Mouse (Mus musculus): ENCODE measurements at regions not wholly inside any gene's neighbourhood (a gene's known extent, or its start where the extent isn't known, plus 50 kb on each side); places are given as distances from the start of the nearest gene placed in this dataset.

DNA sequence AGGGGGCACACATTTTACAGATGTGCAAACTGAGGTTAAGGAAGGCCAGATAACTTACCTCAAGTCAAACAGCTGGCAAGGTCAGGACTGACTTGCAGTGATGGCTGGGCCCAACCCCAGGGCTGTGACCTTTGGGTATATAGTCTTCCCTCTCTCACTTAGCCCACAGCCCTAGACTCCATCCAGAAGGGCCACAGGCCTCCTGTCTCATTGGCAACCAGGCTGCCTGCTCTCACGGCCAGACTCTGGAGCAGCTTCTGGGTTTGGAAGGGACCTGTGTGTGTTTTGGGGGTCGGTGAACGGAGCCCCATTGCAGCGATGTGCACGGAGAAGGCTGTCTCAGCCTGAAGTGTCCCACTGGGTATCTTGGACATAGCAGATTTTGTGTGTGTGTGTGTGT lies 70.2 kb upstream of the Wnt7b start:
- H3K27me3 ChIP-seq (ENCODE audit: control insufficient read depth, insufficient read depth, low read length) = no peaks in the 10 kb centered on the region
- H3K9ac ChIP-seq (replicated peaks; ENCODE audit: low read depth, low read length) = peak overlapping the region; percentile 89; the same call in 1 of the 2 replicates
- ATAC-seq (ENCODE audit: insufficient read depth, low read depth) (no peak), DNase-seq (ENCODE audit: low spot score) (no peak)
- TF ChIP-seq EP300 (IDR thresholded peaks at IDR 0.05; ENCODE audit: low read depth) (no peak), CTCF (IDR thresholded peaks at IDR 0.05; ENCODE audit: low read depth) (no peak)
- H3K4me1 ChIP-seq (ENCODE audit: control insufficient read depth, insufficient read depth) = peaks cover 18% of the 10 kb centered on the region; the same call in 1 of the 2 replicates
- no peaks in the 10 kb centered on the region for H3K36me3 ChIP-seq (replicated peaks; ENCODE audit: control insufficient read depth, insufficient read depth, low read length)
- H3K27ac ChIP-seq (ENCODE audit: low read depth) = peak overlapping the region; percentile 99
- no peak overlapping the region for H3K4me3 ChIP-seq (ENCODE audit: low read depth, low read length)
- H3K9me3 ChIP-seq (replicated peaks; ENCODE audit: control insufficient read depth, low read length) = no peaks in the 10 kb centered on the region
- H3K4me2 ChIP-seq (ENCODE audit: low read depth, low read length) = no peak overlapping the region
- 85% methylated on average over 5 of the region's 5 CpGs for WGBS

DNA sequence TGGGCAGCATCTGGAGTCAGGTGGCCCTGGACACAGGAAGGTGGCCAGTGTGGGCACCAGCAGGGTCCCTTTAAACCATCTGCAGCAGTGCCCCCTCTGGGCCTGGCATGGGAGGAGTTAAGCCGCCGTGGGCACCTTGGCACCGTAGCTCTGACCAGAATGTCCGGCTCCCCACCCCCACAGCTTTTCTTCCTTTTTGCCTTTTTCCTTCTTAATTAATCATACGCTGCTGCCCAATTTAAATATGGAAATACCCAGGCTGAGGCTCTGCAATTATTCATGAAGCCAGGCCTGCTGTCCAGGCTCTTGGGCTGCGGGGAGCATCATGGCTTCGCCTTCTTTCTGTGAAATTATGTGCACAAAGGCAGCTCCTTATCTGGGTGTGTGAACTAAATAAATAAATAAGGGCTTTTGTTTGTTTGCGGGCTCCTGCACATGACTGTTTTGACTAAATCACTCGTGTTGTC lies 70.6 kb upstream of the Wnt7b start:
- ATAC-seq (ENCODE audit: insufficient read depth, low read depth) = no peak
- H3K27me3 ChIP-seq (ENCODE audit: control insufficient read depth, insufficient read depth, low read length) = no peaks in the 10 kb centered on the region
- peak overlapping the region; percentile 99 for H3K27ac ChIP-seq (ENCODE audit: low read depth)
- H3K4me1 ChIP-seq (ENCODE audit: control insufficient read depth, insufficient read depth) = peaks cover 14% of the 10 kb centered on the region; the same call in 1 of the 2 replicates
- no peaks in the 10 kb centered on the region for H3K9me3 ChIP-seq (replicated peaks; ENCODE audit: control insufficient read depth, low read length)
- WGBS = 38% methylated on average over 9 of the region's 9 CpGs
- TF ChIP-seq CTCF (IDR thresholded peaks at IDR 0.05; ENCODE audit: low read depth) (no peak), EP300 (IDR thresholded peaks at IDR 0.05; ENCODE audit: low read depth) (no peak)
- H3K4me2 ChIP-seq (ENCODE audit: low read depth, low read length) = peak overlapping the region; percentile 90
- no peaks in the 10 kb centered on the region for H3K36me3 ChIP-seq (replicated peaks; ENCODE audit: control insufficient read depth, insufficient read depth, low read length)
- H3K4me3 ChIP-seq (ENCODE audit: low read depth, low read length) = peak overlapping the region; percentile 57
- DNase-seq (ENCODE audit: low spot score) = no peak
- H3K9ac ChIP-seq (replicated peaks; ENCODE audit: low read depth, low read length) = peak overlapping the region; percentile 89

DNA sequence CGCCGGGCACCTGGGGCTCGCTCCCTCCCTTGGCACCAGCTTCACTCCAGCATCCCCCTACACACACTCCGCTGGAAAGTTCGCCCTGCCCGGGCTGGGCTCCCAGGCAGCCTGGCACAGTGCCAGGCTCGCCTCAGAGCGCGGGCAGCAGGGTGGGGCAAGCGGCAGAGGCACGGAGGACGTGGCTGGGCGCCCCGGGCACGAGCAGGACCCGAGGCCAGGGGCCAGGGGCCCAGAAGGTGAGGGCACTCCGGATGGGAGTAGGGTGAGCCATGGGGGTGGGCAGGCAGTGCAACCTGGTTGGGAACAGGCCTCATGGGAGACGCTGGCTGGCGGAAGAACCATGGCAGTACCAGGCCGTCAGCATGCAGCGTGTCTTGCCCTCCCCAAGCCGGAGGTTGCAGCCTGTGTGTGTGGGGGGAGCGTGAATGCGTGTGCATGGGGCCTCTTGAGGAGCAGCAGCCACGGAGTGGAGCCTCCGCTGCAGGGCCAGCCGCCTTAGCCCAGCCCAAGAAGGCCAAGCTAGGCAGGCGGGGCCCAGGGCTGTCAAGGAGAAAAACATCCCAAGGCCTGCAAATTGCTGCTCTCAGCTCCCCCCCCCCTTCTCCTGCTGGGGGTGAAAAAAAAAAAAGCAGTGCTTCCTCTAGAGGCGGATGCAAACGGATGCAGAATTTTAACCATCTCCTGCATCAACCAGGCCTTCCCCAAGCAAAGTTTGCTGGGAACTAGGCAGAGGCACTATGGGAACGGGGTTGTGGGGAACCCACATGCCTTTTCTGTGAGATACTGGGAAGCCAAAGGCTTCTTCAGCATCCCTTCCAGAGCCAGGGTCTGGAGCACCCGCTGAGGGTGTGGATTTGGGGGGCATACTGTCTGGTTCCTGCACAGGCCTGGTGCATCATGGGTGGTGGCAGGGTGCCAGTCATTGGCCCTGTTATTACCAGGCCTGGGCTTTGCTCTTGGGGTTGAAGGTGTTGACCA lies 71.4 kb upstream of the Wnt7b start:
- TF ChIP-seq EP300 (IDR thresholded peaks at IDR 0.05; ENCODE audit: low read depth) (peak; percentile 57), CTCF (IDR thresholded peaks at IDR 0.05; ENCODE audit: low read depth) (peak; percentile 19; the same call in 1 of the 2 replicates)
- H3K4me1 ChIP-seq (ENCODE audit: control insufficient read depth, insufficient read depth) = peaks cover 14% of the 10 kb centered on the region; the same call in 1 of the 2 replicates
- no peaks in the 10 kb centered on the region for H3K36me3 ChIP-seq (replicated peaks; ENCODE audit: control insufficient read depth, insufficient read depth, low read length)
- H3K4me2 ChIP-seq (ENCODE audit: low read depth, low read length) = peak overlapping the region; percentile 90
- DNase-seq (ENCODE audit: low spot score) (peak; percentile 88), ATAC-seq (ENCODE audit: insufficient read depth, low read depth) (peak; percentile 86)
- H3K27me3 ChIP-seq (ENCODE audit: control insufficient read depth, insufficient read depth, low read length) = no peaks in the 10 kb centered on the region
- WGBS = 5% methylated on average over 32 of the region's 32 CpGs
- peak overlapping the region; percentile 57 for H3K4me3 ChIP-seq (ENCODE audit: low read depth, low read length)
- H3K9me3 ChIP-seq (replicated peaks; ENCODE audit: control insufficient read depth, low read length) = no peaks in the 10 kb centered on the region
- H3K27ac ChIP-seq (ENCODE audit: low read depth) = peak overlapping the region; percentile 99
- peak overlapping the region; percentile 89 for H3K9ac ChIP-seq (replicated peaks; ENCODE audit: low read depth, low read length)

DNA sequence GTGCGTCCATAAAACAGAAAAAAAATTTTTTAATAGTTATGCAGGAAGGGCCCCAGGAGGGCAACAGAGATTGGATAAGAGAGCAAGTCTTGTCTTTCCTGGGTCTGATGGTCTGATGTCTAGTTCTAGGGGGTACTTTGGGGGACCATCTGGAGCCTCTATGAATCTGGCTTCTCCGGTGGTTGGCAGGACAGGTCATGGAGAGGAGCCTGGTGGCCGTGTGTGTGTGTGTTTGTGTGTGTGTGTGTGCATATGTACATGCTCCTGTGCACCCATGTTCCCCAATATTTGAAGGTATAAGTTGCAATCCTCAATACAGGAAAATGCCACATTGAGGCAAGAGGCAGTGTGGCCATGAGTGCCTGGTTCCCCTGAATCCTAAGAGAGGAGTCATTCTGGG lies 72.5 kb upstream of the Wnt7b start:
- WGBS = 89% methylated on average over 3 of the region's 3 CpGs
- no peak for ATAC-seq (ENCODE audit: insufficient read depth, low read depth)
- H3K4me3 ChIP-seq (ENCODE audit: low read depth, low read length) = no peak overlapping the region
- H3K27ac ChIP-seq (ENCODE audit: low read depth) = peak overlapping the region; percentile 99
- H3K36me3 ChIP-seq (replicated peaks; ENCODE audit: control insufficient read depth, insufficient read depth, low read length) = no peaks in the 10 kb centered on the region
- TF ChIP-seq EP300 (IDR thresholded peaks at IDR 0.05; ENCODE audit: low read depth) (no peak), CTCF (IDR thresholded peaks at IDR 0.05; ENCODE audit: low read depth) (no peak)
- H3K9ac ChIP-seq (replicated peaks; ENCODE audit: low read depth, low read length) = no peak overlapping the region
- H3K4me2 ChIP-seq (ENCODE audit: low read depth, low read length) = peak overlapping the region; percentile 90; the same call in 1 of the 2 replicates
- no peak for DNase-seq (ENCODE audit: low spot score)
- peaks cover 14% of the 10 kb centered on the region; the same call in 1 of the 2 replicates for H3K4me1 ChIP-seq (ENCODE audit: control insufficient read depth, insufficient read depth)
- H3K27me3 ChIP-seq (ENCODE audit: control insufficient read depth, insufficient read depth, low read length) = no peaks in the 10 kb centered on the region
- no peaks in the 10 kb centered on the region for H3K9me3 ChIP-seq (replicated peaks; ENCODE audit: control insufficient read depth, low read length)

DNA sequence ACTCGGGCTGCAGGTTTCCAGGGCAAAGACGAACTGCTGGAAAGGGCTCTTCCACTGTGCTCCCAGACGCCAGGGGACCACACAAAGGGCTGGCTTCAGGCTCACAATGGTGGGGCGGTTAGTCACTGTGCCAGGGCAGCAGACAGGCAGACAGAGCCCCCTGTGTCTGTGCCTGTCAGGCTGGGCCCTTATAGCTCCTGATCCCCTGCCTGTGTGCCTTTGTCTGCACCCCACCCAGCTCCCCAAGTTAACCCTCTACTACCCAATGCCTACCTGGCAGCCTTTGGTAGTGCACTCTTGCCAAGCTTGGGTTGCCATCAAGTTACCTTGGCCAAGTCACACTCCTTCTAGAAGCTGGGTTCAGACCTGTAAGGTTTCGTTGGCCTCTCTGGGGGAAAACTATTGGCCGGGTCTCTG lies 73.5 kb upstream of the Wnt7b start:
- H3K4me2 ChIP-seq (ENCODE audit: low read depth, low read length) = no peak overlapping the region
- no peaks in the 10 kb centered on the region for H3K27me3 ChIP-seq (ENCODE audit: control insufficient read depth, insufficient read depth, low read length)
- no peak for TF ChIP-seq EP300 (IDR thresholded peaks at IDR 0.05; ENCODE audit: low read depth)
- TF ChIP-seq CTCF (IDR thresholded peaks at IDR 0.05; ENCODE audit: low read depth) = no peak
- 68% methylated on average over 6 of the region's 6 CpGs for WGBS
- no peak overlapping the region for H3K4me3 ChIP-seq (ENCODE audit: low read depth, low read length)
- ATAC-seq (ENCODE audit: insufficient read depth, low read depth) = no peak
- no peaks in the 10 kb centered on the region for H3K9me3 ChIP-seq (replicated peaks; ENCODE audit: control insufficient read depth, low read length)
- no peak overlapping the region; the same call in 1 of the 2 replicates for H3K27ac ChIP-seq (ENCODE audit: low read depth)
- H3K9ac ChIP-seq (replicated peaks; ENCODE audit: low read depth, low read length) = 0 out of 2 replicates have a peak overlapping the region, but pooled peaks have one; percentile 25
- no peaks in the 10 kb centered on the region for H3K36me3 ChIP-seq (replicated peaks; ENCODE audit: control insufficient read depth, insufficient read depth, low read length)
- no peak for DNase-seq (ENCODE audit: low spot score)
- H3K4me1 ChIP-seq (ENCODE audit: control insufficient read depth, insufficient read depth) = peaks cover 14% of the 10 kb centered on the region; the same call in 1 of the 2 replicates

Data from heart, postnatal 0 days (tissue).